Mouse (Mus musculus) kidney, adult 2 months (tissue): ENCODE data around the gene Adprhl1.

ENCODE experiments used
- CTCF ChIP-seq: fragments of 200-500 bp; conservative IDR thresholded peaks from 2 replicates; pipeline ENCODE4 v1.5.1; 2011; ENCODE audit warnings: low read depth, mild to moderate bottlenecking, control low read depth, low read length, moderate library complexity, mixed read lengths; ENCODE audit not compliant: insufficient read depth, insufficient read length
- POLR2A ChIP-seq: fragments of 200-500 bp; IDR thresholded peaks from one replicate; pipeline ENCODE4 v1.6.1; 2011; ENCODE audit warnings: low read depth, low read length, control low read depth

- TF ChIP-seq POLR2A (peak; percentile 71), CTCF (no peak)
Measured at GRCm38 (mm10) chr8:13287304-13287691, 33.3 kb upstream of the Adprhl1 start.
